Mouse (Mus musculus) urinary bladder, adult 2 months (tissue): ENCODE measurements around the gene Gm7697. TPM values are rescaled to one million over a fixed set of nuclear protein-coding genes. Genes with fewer than 3 reads are reported as not detected.
"Not testable (repeated sequence)": the region's sequence is repeated elsewhere in the genome, so short reads cannot be mapped to it uniquely, and the experiment has no call there.

Experiments used
- DNase-seq: peaks from one replicate; pipeline ENCODE4 v3.0.0; 2022; ENCODE audit warnings: low spot score
- polyA plus RNA-seq: library from polyadenylated mRNA; depleted of rRNA; stranded (reverse); fragments of >200 nt; gene quantifications from 2 replicates; pipeline ENCODE4 v1.2.3, GENCODE M21; 2012; rRNA removed

Gene Gm7697
- polyA plus RNA-seq, result not detected in 2 replicates

DNA sequence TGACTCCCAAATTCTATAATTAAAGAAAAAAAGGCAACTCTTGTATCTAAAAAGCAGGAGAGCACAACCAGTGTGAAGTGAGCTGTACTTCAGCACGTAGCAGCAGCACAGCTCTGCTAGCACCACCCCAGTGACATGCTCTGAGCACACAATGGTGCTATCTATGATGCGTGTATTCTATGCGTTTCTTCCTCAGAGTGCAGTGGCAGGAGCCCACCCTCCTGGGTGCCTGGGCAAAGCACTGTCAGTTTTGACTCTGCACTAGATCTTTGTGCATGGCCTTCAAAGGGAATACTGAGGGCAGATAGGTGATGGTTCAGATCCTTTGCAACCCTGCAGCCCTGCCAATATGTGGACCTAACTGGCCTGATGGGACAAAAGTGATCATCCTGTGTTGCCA lies at the start of gene Gm7697:
TSS of gene Gm7697 (minus strand) at position 101 of the 400 bp plus-strand sequence.
- not testable (repeated sequence) for DNase-seq

- DNase-seq, result peak; percentile 21
Measured at GRCm38 (mm10) chr8:69551249-69551648, 28.5 kb upstream of the Gm7697 start.

DNA sequence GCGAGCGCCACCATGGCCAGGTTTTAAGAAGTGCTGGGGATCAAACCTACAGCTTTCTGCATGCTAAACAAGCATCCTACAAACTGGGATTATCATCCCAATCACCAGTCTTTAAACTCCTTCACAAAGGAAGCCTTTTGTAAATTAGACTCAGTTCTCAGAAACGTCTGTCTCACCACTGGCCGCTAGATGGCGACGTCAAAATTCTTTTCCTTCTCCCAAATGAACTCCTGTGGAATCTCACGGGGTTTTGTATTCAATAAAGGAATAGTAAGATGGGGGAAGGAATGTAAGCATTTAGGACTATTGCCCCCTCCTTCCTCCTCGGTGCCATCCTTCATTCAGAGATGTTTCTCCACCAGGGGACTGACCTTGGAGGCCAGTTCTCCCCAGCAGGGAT lies 26.8 kb upstream of the Gm7697 start:
- DNase-seq, result not testable (repeated sequence)

- DNase-seq, result not testable (repeated sequence)
Measured at GRCm38 (mm10) chr8:69548114-69548513, 25.3 kb upstream of the Gm7697 start.

GRCm38 (mm10) chr8:69547208-69547607 lies 24.4 kb upstream of the Gm7697 start:
- DNase-seq, result not testable (repeated sequence)

- DNase-seq, result not testable (repeated sequence)
Measured at GRCm38 (mm10) chr8:69545020-69545419, 22.2 kb upstream of the Gm7697 start.

DNA sequence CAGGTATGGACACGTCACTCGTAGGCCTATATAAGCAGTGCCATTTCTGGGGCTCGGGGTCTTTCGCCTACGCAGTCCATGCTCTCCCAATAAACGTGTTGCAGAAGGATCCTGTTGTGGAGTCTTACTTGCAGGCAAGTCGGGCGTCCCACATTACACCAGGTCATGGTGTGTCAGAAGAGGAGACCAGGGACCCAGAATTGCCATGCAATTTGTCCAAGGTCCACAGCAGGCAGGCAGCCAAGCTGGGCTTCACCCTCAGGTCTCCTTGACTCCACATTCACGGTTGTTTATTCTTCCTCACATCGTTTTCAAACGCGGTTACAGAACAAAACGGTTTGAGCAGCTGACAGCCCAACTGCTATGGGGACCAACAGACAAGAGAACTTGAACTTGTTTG lies 21.7 kb upstream of the Gm7697 start:
- DNase-seq, result peak; percentile 33

DNA sequence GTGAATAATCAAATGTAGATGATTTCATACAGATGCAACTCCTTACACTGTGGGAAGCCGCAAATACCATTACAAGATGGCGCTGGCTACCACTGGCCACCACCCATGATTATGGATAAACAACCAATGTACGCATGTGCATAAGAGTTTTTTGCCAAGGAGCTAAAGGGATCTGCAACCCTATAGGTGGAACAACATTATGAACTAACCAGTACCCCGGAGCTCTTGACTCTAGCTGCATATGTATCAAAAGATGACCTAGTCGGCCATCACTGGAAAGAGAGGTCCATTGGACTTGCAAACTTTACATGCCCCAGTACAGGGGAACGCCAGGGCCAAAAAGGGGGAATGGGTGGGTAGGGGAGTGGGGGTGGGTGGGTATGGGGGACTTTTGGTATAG lies 21.2 kb upstream of the Gm7697 start:
- not testable (repeated sequence) for DNase-seq

DNA sequence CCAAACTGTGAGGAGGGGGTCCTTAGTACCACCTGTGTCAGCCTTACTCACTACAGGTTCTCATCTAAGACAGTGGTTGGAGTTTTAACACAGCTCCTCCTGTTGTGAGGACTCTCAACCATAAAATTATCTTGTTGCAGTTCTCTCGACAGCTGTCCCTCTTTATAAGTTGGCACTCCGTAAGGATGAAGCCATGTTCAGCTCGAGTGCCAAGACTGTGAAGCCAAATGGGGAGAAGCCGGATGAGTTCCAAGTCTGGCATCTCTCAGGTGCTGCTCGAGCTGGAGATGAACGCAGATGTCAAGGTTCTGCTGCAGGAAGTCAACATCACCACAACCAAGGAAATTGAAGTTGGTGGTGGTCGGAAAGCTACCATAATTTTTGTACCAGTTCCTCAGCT lies 18.0 kb upstream of the Gm7697 start:
- not testable (repeated sequence) for DNase-seq

GRCm38 (mm10) chr8:69540331-69540730 lies 17.6 kb upstream of the Gm7697 start:
- DNase-seq, result not testable (repeated sequence)

DNA sequence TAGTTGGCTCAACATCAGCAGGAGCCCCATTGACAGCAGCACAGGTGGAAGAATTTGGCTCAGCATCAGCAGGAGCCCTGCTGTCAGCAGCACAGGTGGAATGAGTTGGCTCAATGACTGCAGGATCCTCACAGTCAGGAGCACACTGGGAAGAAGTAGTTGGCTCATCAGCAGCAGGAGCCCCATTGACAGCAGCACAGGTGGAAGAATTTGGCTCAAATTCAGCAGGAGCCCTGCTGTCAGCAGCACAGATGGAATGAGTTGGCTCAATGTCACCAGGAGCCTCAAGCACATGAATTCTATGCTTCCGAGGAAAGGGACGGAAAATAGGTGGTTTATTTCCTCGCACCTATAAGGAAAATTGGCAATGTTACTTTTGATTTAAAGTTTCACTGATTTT lies 47.8 kb downstream of the Gm7697 start:
- DNase-seq, result not testable (repeated sequence)

GRCm38 (mm10) chr8:69453465-69453864 lies 69.3 kb downstream of the Gm7697 start, which contains the start of gene Gm9495:
TSS of gene Gm9495 (minus strand) at chr8:69453565.
- not testable (repeated sequence) for DNase-seq

Other genes with a start within 250 kb of the Gm7697 start
- not detected in 2 replicates for gene Gm9495, start 69.4 kb downstream of the Gm7697 start, polyA plus RNA-seq
- gene Zfp868, start 102.6 kb upstream of the Gm7697 start, polyA plus RNA-seq, result 11.5 and 11.7 TPM in 2 replicates
- gene Zfp964, start 131.5 kb upstream of the Gm7697 start, polyA plus RNA-seq, result 2.7 and 2.8 TPM in 2 replicates
- 21.0 and 23.9 TPM in 2 replicates for gene Zfp869, start 187.7 kb upstream of the Gm7697 start, polyA plus RNA-seq
- 4.5 and 4.9 TPM in 2 replicates for gene Zfp963, start 227.0 kb upstream of the Gm7697 start, polyA plus RNA-seq